Mouse (Mus musculus) olfactory bulb, adult 2 months (tissue): ENCODE measurements around the gene Mapk1ip1l.

Source experiments
- CTCF ChIP-seq: fragments of 200-500 bp; IDR thresholded peaks from 2 replicates; pipeline ENCODE4 v1.5.1; 2012; ENCODE audit warnings: low read depth, mild to moderate bottlenecking, low read length, moderate library complexity; ENCODE audit not compliant: insufficient read depth
- POLR2A ChIP-seq: fragments of 200-500 bp; IDR thresholded peaks from 2 replicates; pipeline ENCODE4 v1.6.1; 2012; ENCODE audit warnings: mild to moderate bottlenecking, low read depth, low read length, moderate library complexity; ENCODE audit not compliant: insufficient read depth

GRCm38 (mm10) chr14:47285271-47285670 is 12.8 kb upstream of the Mapk1ip1l start:
- TF ChIP-seq CTCF (no peak), POLR2A (no peak)
